Mouse (Mus musculus) layer of hippocampus, adult 18-20 months (tissue): ENCODE data around the gene Optn. TPM values are rescaled to one million over a fixed set of nuclear protein-coding genes. Genes with fewer than 3 reads are reported as not detected.

Experiments
- DNase-seq, 2 experiments: peaks; one replicate each; pipeline ENCODE4 v3.0.0; 2022; ENCODE audit warnings: low spot score in 2 of 2
- total RNA-seq, 2 experiments: library from RNA; stranded (reverse); gene quantifications; 2 replicates each; pipeline ENCODE4 v1.2.3; 2021

The Optn gene
- total RNA-seq, 2 experiments from 2014 or later: 15.5 to 16.6 TPM

- DNase-seq: peak; percentile 39 to 63
Measured at GRCm38 (mm10) chr2:4993584-4993983, 70.3 kb downstream of the Optn start.

GRCm38 (mm10) chr2:4988826-4989424 lies 74.9 kb downstream of the Optn start:
- DNase-seq: no peak

GRCm38 (mm10) chr2:4987388-4988180 lies 76.3 kb downstream of the Optn start:
- no peak for DNase-seq

GRCm38 (mm10) chr2:4986798-4987197 lies 77.1 kb downstream of the Optn start:
- no peak for DNase-seq

GRCm38 (mm10) chr2:4985000-4985399 lies 78.9 kb downstream of the Optn start:
- no peak for DNase-seq

- no peak for DNase-seq
Measured at GRCm38 (mm10) chr2:4983987-4984386, 79.9 kb downstream of the Optn start.

GRCm38 (mm10) chr2:4978091-4978490 lies 85.8 kb downstream of the Optn start:
- peak; percentile 32 to 61 for DNase-seq

GRCm38 (mm10) chr2:4975807-4976206 lies 88.0 kb downstream of the Optn start, which contains the start of gene Ucma:
TSS of gene Ucma (plus strand) at chr2:4976122.
- DNase-seq: peak; percentile 12 to 58

Other genes with a start within 250 kb of the Optn start
- 10 to 100 TPM; 18.5 to 20.2 TPM for gene Sephs1, start 182.5 kb downstream of the Optn start, total RNA-seq
- 10 to 100 TPM; 89.4 to 92.4 TPM for gene Phyh, start 145.0 kb downstream of the Optn start, total RNA-seq
- gene Ucma, start 87.9 kb downstream of the Optn start, total RNA-seq: 1 to 10 TPM; 2.5 to 2.7 TPM
- under 1 TPM; 0.35 to 0.91 TPM for gene Mcm10, start 51.3 kb downstream of the Optn start, total RNA-seq
- 10 to 100 TPM in 1 of 2 experiments, 1 to 10 TPM in 1; 8.6 to 11.2 TPM for gene Ccdc3, start 73.7 kb upstream of the Optn start, total RNA-seq